Mouse (Mus musculus) ES-E14 (cell line): Measurements from ENCODE around the gene Polr1c. TPM values are rescaled to one million over a fixed set of nuclear protein-coding genes. Genes with fewer than 3 reads are reported as not detected.

ENCODE experiments used
- DNase-seq: peaks from one replicate; pipeline ENCODE4 v3.0.0-alpha.2; 2013; ENCODE audit warnings: low read depth, low spot score
- H3K27ac ChIP-seq: 2 replicates; pipeline ENCODE4 v1.5.1; 2012; ENCODE audit warnings: low read depth, mild to moderate bottlenecking, low read length, moderate library complexity, mixed read lengths; ENCODE audit not compliant: poor library complexity, insufficient read depth, severe bottlenecking
- H3K36me3 ChIP-seq: 2 replicates; pipeline ENCODE4 v1.6.1; 2012; ENCODE audit warnings: mild to moderate bottlenecking, low read length, moderate library complexity, mixed read lengths; ENCODE audit not compliant: control insufficient read depth, poor library complexity, insufficient read depth, severe bottlenecking
- H3K4me1 ChIP-seq, 2 experiments: fragments of 150-350 bp in 1 of 2; sonication (generic) in 1 of 2; 2 replicates each; pipeline ENCODE4 v1.6.1; 2012; ENCODE audit warnings: low read length in 2 of 2, mild to moderate bottlenecking in 1 of 2, mixed read lengths in 1 of 2; ENCODE audit not compliant: control insufficient read depth in 2 of 2, insufficient read depth in 2 of 2, poor library complexity in 1 of 2
- H3K4me3 ChIP-seq, 2 experiments: fragments of 150-350 bp in 1 of 2; sonication (generic) in 1 of 2; 2 replicates each; pipeline ENCODE4 v1.5.1; 2012; ENCODE audit warnings: low read length in 2 of 2, low read depth in 1 of 2, mild to moderate bottlenecking in 1 of 2, mixed read lengths in 1 of 2; ENCODE audit not compliant: insufficient read depth in 1 of 2, poor library complexity in 1 of 2, severe bottlenecking in 1 of 2
- H3K9ac ChIP-seq: 2 replicates; pipeline ENCODE4 v1.6.1; 2012; ENCODE audit warnings: low read depth, mild to moderate bottlenecking, low read length, mixed read lengths; ENCODE audit not compliant: poor library complexity, insufficient read depth, severe bottlenecking
- H3K9me3 ChIP-seq: fragments of 150-350 bp; sonication (generic); 2 replicates; pipeline ENCODE4 v1.6.1; 2012; ENCODE audit warnings: low read depth, mild to moderate bottlenecking, low read length; ENCODE audit not compliant: control insufficient read depth, insufficient read depth
- CHD2 ChIP-seq: IDR thresholded peaks from 2 replicates; pipeline ENCODE4 v1.6.1; 2014; ENCODE audit warnings: mild to moderate bottlenecking, low read depth, low read length, inconsistent platforms
- HCFC1 ChIP-seq: IDR thresholded peaks from 2 replicates; pipeline ENCODE4 v1.6.1; 2012; ENCODE audit warnings: low read length, inconsistent platforms, borderline replicate concordance; ENCODE audit not compliant: insufficient read depth
- MAFK ChIP-seq: IDR thresholded peaks from 2 replicates; pipeline ENCODE4 v1.6.1; 2014; ENCODE audit warnings: mild to moderate bottlenecking, low read depth, low read length, inconsistent platforms; ENCODE audit not compliant: insufficient read depth
- ZC3H11A ChIP-seq: IDR thresholded peaks from 2 replicates; pipeline ENCODE4 v1.6.1; 2012; ENCODE audit warnings: low read depth, mild to moderate bottlenecking, inconsistent platforms, low read length, borderline replicate concordance
- ZNF384 ChIP-seq: IDR thresholded peaks from 2 replicates; pipeline ENCODE4 v1.6.1; 2012; ENCODE audit warnings: low read depth, low read length, inconsistent platforms
- in situ Hi-C, 2 experiments: fragments of 600-800 bp; cut with MboI; formaldehyde crosslinking; loops; one replicate each; pipeline ENCODE4 v1.15.1; 2025; ENCODE audit warnings: low sequenced_read_pairs in 2 of 2, inconsistent platforms in 1 of 2; ENCODE audit not compliant: unreplicated experiment in 2 of 2
- total RNA-seq: library from RNA; depleted of rRNA; stranded (reverse); fragments of 300-350 nt; gene quantifications from 2 replicates; pipeline ENCODE4 v1.2.3, GENCODE M21; 2012

Polr1c gene
- total RNA-seq, 1 experiment = 177 TPM

GRCm38 (mm10) chr17:46265502-46265901 lies 17.6 kb upstream of the Polr1c start:
- DNase-seq = no peak
- Histone ChIP-seq H3K9me3 (no peaks in the 10 kb centered on the region), H3K27ac (peak overlapping the region; percentile 18; the same call in 1 of the 2 replicates), H3K4me1 (peaks cover 8 to 35% of the 10 kb centered on the region in 2 experiments; a peak in 3 of 4 replicates), H3K4me3 (no peak overlapping the region), H3K36me3 (peaks cover 65% of the 10 kb centered on the region), H3K9ac (0 out of 2 replicates have a peak overlapping the region, but pooled peaks have one; percentile 11)
- in situ Hi-C loops = no loop called here
- no peak for TF ChIP-seq MAFK
- TF ChIP-seq HCFC1 = no peak
- TF ChIP-seq ZNF384 = no peak
- no peak for TF ChIP-seq CHD2
- TF ChIP-seq ZC3H11A = no peak

GRCm38 (mm10) chr17:46262201-46262694 lies 14.4 kb upstream of the Polr1c start:
- Histone ChIP-seq H3K9me3 (no peaks in the 10 kb centered on the region), H3K36me3 (peaks cover 80% of the 10 kb centered on the region), H3K27ac (no peak overlapping the region), H3K4me1 (peaks cover 5 to 28% of the 10 kb centered on the region in 2 experiments; a peak in 3 of 4 replicates), H3K4me3 (no peak overlapping the region), H3K9ac (no peak overlapping the region)
- no peak for DNase-seq
- in situ Hi-C loops = no loop called here
- TF ChIP-seq MAFK = no peak
- no peak for TF ChIP-seq ZNF384
- no peak for TF ChIP-seq ZC3H11A
- no peak for TF ChIP-seq HCFC1
- TF ChIP-seq CHD2 = no peak

DNA sequence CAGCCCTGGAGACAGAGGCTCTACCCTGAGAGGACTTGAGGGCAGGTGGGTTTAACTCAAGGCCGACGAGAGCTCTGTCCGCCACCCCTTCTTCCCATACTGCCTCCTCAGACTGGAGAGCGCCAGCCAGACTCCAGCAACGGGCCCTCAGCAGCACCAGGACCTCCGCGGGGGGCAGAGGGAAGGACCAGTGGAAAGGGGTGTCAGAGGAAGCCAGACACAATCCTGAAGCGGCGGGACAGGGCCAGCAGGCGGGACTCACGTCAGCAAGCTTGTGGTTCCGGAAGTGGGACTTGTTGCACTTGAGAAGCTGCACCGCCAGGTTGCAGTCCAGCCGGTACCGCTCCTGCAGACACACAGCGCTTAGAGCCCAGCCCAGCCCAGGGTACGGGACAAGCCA lies 11.8 kb upstream of the Polr1c start:
- Histone ChIP-seq H3K9me3 (no peaks in the 10 kb centered on the region), H3K4me3 (no peak overlapping the region), H3K4me1 (peaks cover 0 to 14% of the 10 kb centered on the region in 2 experiments; a peak in 2 of 4 replicates), H3K36me3 (peaks cover 64% of the 10 kb centered on the region), H3K27ac (no peak overlapping the region), H3K9ac (no peak overlapping the region)
- no peak for DNase-seq
- TF ChIP-seq MAFK = no peak
- no peak for TF ChIP-seq ZC3H11A
- no peak for TF ChIP-seq ZNF384
- TF ChIP-seq HCFC1 = no peak
- TF ChIP-seq CHD2 = no peak
- in situ Hi-C loops = no loop called here

DNA sequence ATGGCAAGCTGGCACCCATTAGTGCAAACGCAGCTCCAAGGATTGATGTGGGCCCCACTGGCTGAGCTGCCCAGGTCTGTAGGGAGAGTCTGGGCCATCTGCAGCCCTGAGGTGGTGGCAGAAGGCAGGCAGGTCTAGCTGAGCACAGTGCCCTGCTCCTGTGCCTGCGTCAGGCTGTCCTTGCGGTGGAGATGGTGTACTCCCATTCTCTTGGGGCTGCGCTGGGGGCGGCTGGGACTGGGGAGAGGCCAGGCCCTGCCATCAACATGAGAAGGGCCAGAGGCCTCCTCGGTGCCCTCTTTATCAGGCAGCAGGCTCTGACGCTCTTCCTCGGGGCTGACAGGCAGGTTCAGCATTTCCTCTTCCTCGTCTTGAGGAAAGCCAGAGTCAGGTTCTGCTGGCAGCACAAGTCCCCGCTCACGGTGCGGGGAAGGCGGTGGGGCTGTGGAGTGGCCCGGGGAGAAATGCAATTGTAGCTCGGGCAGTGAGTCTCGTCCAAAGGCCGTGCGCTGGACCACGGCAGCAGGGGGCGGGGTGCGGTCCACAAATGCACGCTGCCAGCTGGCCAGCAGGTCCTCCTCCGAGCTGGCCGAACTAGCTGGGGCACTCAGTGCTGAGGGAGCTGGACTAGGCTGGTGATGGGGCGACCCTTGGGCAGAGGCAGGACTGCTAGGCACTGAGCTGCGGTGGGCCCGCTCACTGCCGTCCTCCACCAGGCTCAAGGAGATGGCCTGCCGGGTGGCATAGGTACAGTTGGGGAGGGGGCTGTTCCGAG lies 10.6 kb upstream of the Polr1c start:
- H3K27ac ChIP-seq = no peak overlapping the region
- no peak for TF ChIP-seq ZC3H11A
- no peak for TF ChIP-seq MAFK
- TF ChIP-seq ZNF384 = no peak
- TF ChIP-seq HCFC1 = no peak
- in situ Hi-C loops = no loop called here
- 0 out of 2 replicates have a peak overlapping the region, but pooled peaks have one; percentile 11 for H3K9ac ChIP-seq
- H3K4me1 ChIP-seq = peaks cover 0 to 19% of the 10 kb centered on the region in 2 experiments; a peak in 2 of 4 replicates
- no peak for DNase-seq
- peak overlapping the region in 1 of 2 experiments; percentile 10; a peak in 1 of 4 replicates for H3K4me3 ChIP-seq
- peaks cover 52% of the 10 kb centered on the region for H3K36me3 ChIP-seq
- no peaks in the 10 kb centered on the region for H3K9me3 ChIP-seq
